Mouse (Mus musculus) testis, postnatal 10 days (tissue): Measurements from ENCODE around the gene Por.
A peak's percentile ranks its signal among the peaks of the same experiment; 100 is the strongest.

ENCODE experiments used
- DNase-seq: peaks from one replicate; pipeline ENCODE4 v3.0.0; 2021; ENCODE audit warnings: low spot score

Por gene

GRCm38 (mm10) chr5:135657128-135657527, 12.7 kb upstream of the Por start:
- DNase-seq: no peak

GRCm38 (mm10) chr5:135657703-135658373, 12.0 kb upstream of the Por start:
- DNase-seq: no peak

GRCm38 (mm10) chr5:135659956-135660355, 9.9 kb upstream of the Por start:
- DNase-seq: no peak

- DNase-seq: no peak
Observed at GRCm38 (mm10) chr5:135660535-135660934, 9.3 kb upstream of the Por start.

GRCm38 (mm10) chr5:135666890-135667289, 2.9 kb upstream of the Por start:
- no peak for DNase-seq

GRCm38 (mm10) chr5:135668071-135668470, 1.8 kb upstream of the Por start:
- no peak for DNase-seq

GRCm38 (mm10) chr5:135670881-135671280, 1.0 kb downstream of the Por start:
- DNase-seq: no peak

- no peak for DNase-seq
Observed at GRCm38 (mm10) chr5:135672509-135672908, 2.7 kb downstream of the Por start.

GRCm38 (mm10) chr5:135672980-135673379, 3.1 kb downstream of the Por start:
- peak; percentile 64 for DNase-seq

- DNase-seq: no peak
Observed at GRCm38 (mm10) chr5:135674349-135674775, 4.5 kb downstream of the Por start.

GRCm38 (mm10) chr5:135674821-135675220, 5.0 kb downstream of the Por start:
- DNase-seq: peak; percentile 66

GRCm38 (mm10) chr5:135676696-135677095, 6.9 kb downstream of the Por start:
- no peak for DNase-seq

GRCm38 (mm10) chr5:135677251-135677650, 7.4 kb downstream of the Por start:
- DNase-seq: no peak

- no peak for DNase-seq
Observed at GRCm38 (mm10) chr5:135678481-135678880, 8.6 kb downstream of the Por start.

- DNase-seq: no peak
Observed at GRCm38 (mm10) chr5:135680967-135681545, 11.2 kb downstream of the Por start.

- no peak for DNase-seq
Observed at GRCm38 (mm10) chr5:135682009-135682408, 12.2 kb downstream of the Por start.

GRCm38 (mm10) chr5:135682942-135683570, 13.2 kb downstream of the Por start:
- DNase-seq: no peak

GRCm38 (mm10) chr5:135690401-135690800, 20.6 kb downstream of the Por start:
- no peak for DNase-seq

- no peak for DNase-seq
Observed at GRCm38 (mm10) chr5:135691266-135691665, 21.4 kb downstream of the Por start.

GRCm38 (mm10) chr5:135693281-135693853, 23.5 kb downstream of the Por start:
- DNase-seq: no peak

- no peak for DNase-seq
Observed at GRCm38 (mm10) chr5:135695277-135695721, 25.5 kb downstream of the Por start.

- no peak for DNase-seq
Observed at GRCm38 (mm10) chr5:135697711-135698111, 27.9 kb downstream of the Por start.

- no peak for DNase-seq
Observed at GRCm38 (mm10) chr5:135701601-135702000, 31.8 kb downstream of the Por start.
